Mouse (Mus musculus) myocyte (in vitro differentiated cells): ENCODE results near the gene Ovca2.

ENCODE experiments used
- E2F4 ChIP-seq: IDR thresholded peaks from one replicate; pipeline ENCODE4 v1.6.1; 2011; ENCODE audit warnings: mild to moderate bottlenecking, control low read depth, moderate library complexity; ENCODE audit not compliant: insufficient read depth
- MAX ChIP-seq: IDR thresholded peaks from one replicate; pipeline ENCODE4 v1.6.1; 2011; ENCODE audit warnings: low read depth, mild to moderate bottlenecking, control low read depth
- MYOD1 ChIP-seq, 3 experiments: IDR thresholded peaks; one replicate each; pipeline ENCODE4 v1.6.1; 2011; ENCODE audit warnings: control low read depth in 2 of 3, low read depth in 2 of 3, mild to moderate bottlenecking in 2 of 3, moderate library complexity in 1 of 3; ENCODE audit not compliant: insufficient read length in 2 of 3, control insufficient read depth in 1 of 3
- POLR2AphosphoS2 ChIP-seq: IDR thresholded peaks from one replicate; pipeline ENCODE4 v1.6.1; 2011; ENCODE audit warnings: low read depth, control low read depth; ENCODE audit not compliant: insufficient read length
- USF1 ChIP-seq: IDR thresholded peaks from one replicate; pipeline ENCODE4 v1.6.1; 2011; ENCODE audit warnings: low read depth, mild to moderate bottlenecking, control low read depth, moderate library complexity

GRCm38 (mm10) chr11:75194850-75195461 is 16.3 kb upstream of the Ovca2 start:
- no peak for TF ChIP-seq MAX
- no peak for TF ChIP-seq E2F4
- TF ChIP-seq MYOD1 (IDR thresholded peaks at IDR 0.05; ENCODE audit: control insufficient read depth in 1 of 3, insufficient read length in 2 of 3, low read depth in 2 of 3): no peak
- TF ChIP-seq POLR2AphosphoS2: no peak
- no peak for TF ChIP-seq USF1
